Mouse (Mus musculus) activated CD4-positive, CD25-positive, alpha-beta regulatory T cell, adult 9 weeks (primary cell): Measurements from ENCODE around the gene Tor1aip2. TPM values are rescaled to one million over a fixed set of nuclear protein-coding genes. Genes with fewer than 3 reads are reported as not detected.

ENCODE experiments used
- polyA plus RNA-seq: library from polyadenylated mRNA; unstranded; fragments of 100-300 nt; shearing (Covaris generic); gene quantifications from one replicate; pipeline ENCODE4 v1.2.1, GENCODE M21; 2017

Tor1aip2 gene
- polyA plus RNA-seq = 60.4 TPM

GRCm38 (mm10) chr1:156035269-156035929 is at the start of gene Tor1aip2:
Tor1aip2 (plus strand) TSS chr1:156035403.

GRCm38 (mm10) chr1:156035930-156036737 is 931 bp downstream of the Tor1aip2 start, which contains the start of gene Tor1aip1:
Tor1aip1 (minus strand) TSS chr1:156036480.

Other genes starting within 250 kb of the Tor1aip2 start
- 56.1 TPM for gene Qsox1, start 222.5 kb upstream of the Tor1aip2 start, polyA plus RNA-seq
- 16.2 TPM for gene Cep350, start 62.1 kb upstream of the Tor1aip2 start, polyA plus RNA-seq
- 88.2 TPM for gene Tor1aip1, start 1.1 kb downstream of the Tor1aip2 start, polyA plus RNA-seq
- not detected for gene Fam163a, start 169.6 kb downstream of the Tor1aip2 start, polyA plus RNA-seq